Mouse (Mus musculus) kidney, adult 2 months (tissue): ENCODE measurements at regions not wholly inside any gene's neighbourhood (a gene's known extent, or its start where the extent isn't known, plus 50 kb on each side); places are given as distances from the start of the nearest gene placed in this dataset.

ENCODE experiments used
- CTCF ChIP-seq: fragments of 200-500 bp; conservative IDR thresholded peaks from 2 replicates; pipeline ENCODE4 v1.5.1; 2011; ENCODE audit warnings: low read depth, mild to moderate bottlenecking, control low read depth, low read length, moderate library complexity, mixed read lengths; ENCODE audit not compliant: insufficient read depth, insufficient read length
- POLR2A ChIP-seq: fragments of 200-500 bp; IDR thresholded peaks from one replicate; pipeline ENCODE4 v1.6.1; 2011; ENCODE audit warnings: low read depth, low read length, control low read depth

- TF ChIP-seq POLR2A, result no peak
- no peak for TF ChIP-seq CTCF
Measured at GRCm38 (mm10) chr1:42496022-42496421, 199.5 kb upstream of the Pou3f3 start.
